Mouse (Mus musculus) CD8-positive naive resting alpha-beta T cell, adult 57 days (primary cell): ENCODE data around the gene 2310022B05Rik. TPM values are rescaled to one million over a fixed set of nuclear protein-coding genes. Genes with fewer than 3 reads are reported as not detected.

ENCODE experiments used
- total RNA-seq: library from RNA; stranded (reverse); gene quantifications from one replicate; pipeline ENCODE4 v1.2.4, GENCODE M21; 2023

Gene 2310022B05Rik
- total RNA-seq, result 5.5 TPM

GRCm38 (mm10) chr8:124663112-124663873, at the start of gene 2310022B05Rik:
TSS of gene 2310022B05Rik (minus strand) at chr8:124663369.

Other genes with a start within 250 kb of the 2310022B05Rik start
- gene Pgbd5, start 223.7 kb downstream of the 2310022B05Rik start, total RNA-seq, result not detected
- gene Cog2, start 142.6 kb downstream of the 2310022B05Rik start, total RNA-seq, result 41.4 TPM
- not detected for gene Agt, start 93.7 kb downstream of the 2310022B05Rik start, total RNA-seq
- gene Capn9, start 87.3 kb downstream of the 2310022B05Rik start, total RNA-seq, result not detected
- gene Ttc13, start 58.6 kb upstream of the 2310022B05Rik start, total RNA-seq, result 198 TPM
- gene Arv1, start 58.8 kb upstream of the 2310022B05Rik start, total RNA-seq, result 30.6 TPM
- 1.4 TPM for gene Fam89a, start 88.5 kb upstream of the 2310022B05Rik start, total RNA-seq
- gene Trim67, start 129.7 kb upstream of the 2310022B05Rik start, total RNA-seq, result not detected
- 57.3 TPM for gene Gnpat, start 199.7 kb upstream of the 2310022B05Rik start, total RNA-seq
- gene 2810004N23Rik, start 199.8 kb upstream of the 2310022B05Rik start, total RNA-seq, result 24.5 TPM
- 11.1 TPM for gene Exoc8, start 234.3 kb upstream of the 2310022B05Rik start, total RNA-seq
- gene Sprtn, start 234.5 kb upstream of the 2310022B05Rik start, total RNA-seq, result 37.7 TPM